Mouse (Mus musculus): Measurements from ENCODE around the gene Clic3. TPM values are rescaled to one million over a fixed set of nuclear protein-coding genes. Genes with fewer than 3 reads are reported as not detected.

Gene Clic3
- total and polyA plus RNA-seq, 2 experiments from 2014 or later, result 0.48 to 3.6 TPM

- Histone ChIP-seq H3K9ac (peak within 1 kb of the TSS; percentile 85), H3K4me1 (ENCODE audit: insufficient read depth) (peaks cover 13% of the 10 kb centered on the region; the same call in 1 of the 2 replicates), H3K36me3 (ENCODE audit: insufficient read depth) (peaks cover 19% of the 10 kb centered on the region), H3K9me3 (ENCODE audit: low read length) (no peaks in the 10 kb centered on the region), H3K4me3 (ENCODE audit: low read depth, low read length) (peak within 1 kb of the TSS; percentile 74), H3K27ac (ENCODE audit: low read depth, low read length) (peak within 1 kb of the TSS; percentile 97), H3K27me3 (ENCODE audit: insufficient read depth, low read length) (no peaks in the 10 kb centered on the region), H3K4me2 (ENCODE audit: low read depth) (peak within 1 kb of the TSS; percentile 90)
- TF ChIP-seq CTCF (IDR thresholded peaks at IDR 0.05; ENCODE audit: low read depth), result 0 out of 2 replicates have a peak, but pooled peaks have one; percentile 6
- ATAC-seq, result peak; percentile 91
- DNase-seq, result peak; percentile 96
- WGBS, result under 1% methylated on average over 48 of the region's 48 CpGs
Observed at GRCm38 (mm10) chr2:25460551-25461309, 4.1 kb downstream of the Clic3 start, which contains the start of gene Paxx. Paxx (minus strand) TSS chr2:25461094.

- H3K36me3 ChIP-seq (ENCODE audit: insufficient read depth), result peaks cover 19% of the 10 kb centered on the region
- H3K27me3 ChIP-seq (ENCODE audit: insufficient read depth, low read length), result no peaks in the 10 kb centered on the region
- DNase-seq (no peak), ATAC-seq (peak; percentile 1; the same call in 1 of the 2 replicates)
- H3K4me2 ChIP-seq (ENCODE audit: low read depth), result peak overlapping the region; percentile 90
- H3K9me3 ChIP-seq (ENCODE audit: low read length), result no peaks in the 10 kb centered on the region
- no peak for TF ChIP-seq CTCF (IDR thresholded peaks at IDR 0.05; ENCODE audit: low read depth)
- H3K4me1 ChIP-seq (ENCODE audit: insufficient read depth), result peaks cover 13% of the 10 kb centered on the region; the same call in 1 of the 2 replicates
- H3K27ac ChIP-seq (ENCODE audit: low read depth, low read length), result peak overlapping the region; percentile 97
- peak overlapping the region; percentile 85 for H3K9ac ChIP-seq
- WGBS, result 22% methylated on average over 3 of the region's 3 CpGs
- H3K4me3 ChIP-seq (ENCODE audit: low read depth, low read length), result peak overlapping the region; percentile 74
Observed at GRCm38 (mm10) chr2:25461407-25461806, 4.8 kb downstream of the Clic3 start.

- peaks cover 7% of the 10 kb centered on the region for H3K36me3 ChIP-seq (ENCODE audit: insufficient read depth)
- no peak overlapping the region for H3K9ac ChIP-seq
- no peak overlapping the region for H3K4me2 ChIP-seq (ENCODE audit: low read depth)
- no peak for TF ChIP-seq CTCF (IDR thresholded peaks at IDR 0.05; ENCODE audit: low read depth)
- H3K27me3 ChIP-seq (ENCODE audit: insufficient read depth, low read length), result no peaks in the 10 kb centered on the region
- no peak overlapping the region for H3K4me3 ChIP-seq (ENCODE audit: low read depth, low read length)
- DNase-seq, result no peak
- peaks cover 13% of the 10 kb centered on the region; the same call in 1 of the 2 replicates for H3K4me1 ChIP-seq (ENCODE audit: insufficient read depth)
- H3K9me3 ChIP-seq (ENCODE audit: low read length), result no peaks in the 10 kb centered on the region
- 91% methylated on average over 3 of the region's 3 CpGs for WGBS
- no peak for ATAC-seq
- H3K27ac ChIP-seq (ENCODE audit: low read depth, low read length), result no peak overlapping the region
Observed at GRCm38 (mm10) chr2:25463630-25464029, 7.0 kb downstream of the Clic3 start.

- H3K9ac ChIP-seq, result no peak overlapping the region
- 80% methylated on average over 2 of the region's 2 CpGs for WGBS
- H3K4me1 ChIP-seq (ENCODE audit: insufficient read depth), result peaks cover 6% of the 10 kb centered on the region; the same call in 1 of the 2 replicates
- DNase-seq (no peak), ATAC-seq (no peak)
- no peak overlapping the region for H3K4me2 ChIP-seq (ENCODE audit: low read depth)
- no peak overlapping the region for H3K27ac ChIP-seq (ENCODE audit: low read depth, low read length)
- H3K36me3 ChIP-seq (ENCODE audit: insufficient read depth), result no peaks in the 10 kb centered on the region
- no peaks in the 10 kb centered on the region for H3K9me3 ChIP-seq (ENCODE audit: low read length)
- TF ChIP-seq CTCF (IDR thresholded peaks at IDR 0.05; ENCODE audit: low read depth), result no peak
- H3K27me3 ChIP-seq (ENCODE audit: insufficient read depth, low read length), result no peaks in the 10 kb centered on the region
- H3K4me3 ChIP-seq (ENCODE audit: low read depth, low read length), result no peak overlapping the region
Observed at GRCm38 (mm10) chr2:25465256-25465655, 8.6 kb downstream of the Clic3 start.

GRCm38 (mm10) chr2:25465816-25466635, 9.4 kb downstream of the Clic3 start:
- peaks cover 5% of the 10 kb centered on the region; the same call in 1 of the 2 replicates for H3K4me1 ChIP-seq (ENCODE audit: insufficient read depth)
- H3K4me3 ChIP-seq (ENCODE audit: low read depth, low read length), result no peak overlapping the region
- no peak overlapping the region for H3K27ac ChIP-seq (ENCODE audit: low read depth, low read length)
- no peaks in the 10 kb centered on the region for H3K36me3 ChIP-seq (ENCODE audit: insufficient read depth)
- H3K4me2 ChIP-seq (ENCODE audit: low read depth), result no peak overlapping the region
- H3K9ac ChIP-seq, result no peak overlapping the region
- H3K9me3 ChIP-seq (ENCODE audit: low read length), result no peaks in the 10 kb centered on the region
- DNase-seq (no peak), ATAC-seq (no peak)
- H3K27me3 ChIP-seq (ENCODE audit: insufficient read depth, low read length), result no peaks in the 10 kb centered on the region
- no peak for TF ChIP-seq CTCF (IDR thresholded peaks at IDR 0.05; ENCODE audit: low read depth)
- WGBS, result 31% methylated on average over 10 of the region's 10 CpGs

GRCm38 (mm10) chr2:25467606-25468303, 11.1 kb downstream of the Clic3 start:
- no peak for ATAC-seq
- Histone ChIP-seq H3K36me3 (ENCODE audit: insufficient read depth) (no peaks in the 10 kb centered on the region), H3K27me3 (ENCODE audit: insufficient read depth, low read length) (no peaks in the 10 kb centered on the region), H3K4me1 (ENCODE audit: insufficient read depth) (peaks cover 3% of the 10 kb centered on the region; the same call in 1 of the 2 replicates), H3K27ac (ENCODE audit: low read depth, low read length) (no peak overlapping the region), H3K9ac (no peak overlapping the region), H3K4me2 (ENCODE audit: low read depth) (no peak overlapping the region), H3K9me3 (ENCODE audit: low read length) (no peaks in the 10 kb centered on the region), H3K4me3 (ENCODE audit: low read depth, low read length) (no peak overlapping the region)
- no peak for DNase-seq
- no peak for TF ChIP-seq CTCF (IDR thresholded peaks at IDR 0.05; ENCODE audit: low read depth)
- 71% methylated on average over 14 of the region's 14 CpGs for WGBS
